Mouse (Mus musculus): ENCODE measurements around the gene Clk4. TPM values are rescaled to one million over a fixed set of nuclear protein-coding genes. Genes with fewer than 3 reads are reported as not detected.
A peak's percentile ranks its signal among the peaks of the same experiment; 100 is the strongest.

The Clk4 gene
- polyA plus RNA-seq (2016; fragmentation: Nextera tagmentation; extraction: Ambion mirVana): 101 and 126 TPM in 2 replicates

DNA sequence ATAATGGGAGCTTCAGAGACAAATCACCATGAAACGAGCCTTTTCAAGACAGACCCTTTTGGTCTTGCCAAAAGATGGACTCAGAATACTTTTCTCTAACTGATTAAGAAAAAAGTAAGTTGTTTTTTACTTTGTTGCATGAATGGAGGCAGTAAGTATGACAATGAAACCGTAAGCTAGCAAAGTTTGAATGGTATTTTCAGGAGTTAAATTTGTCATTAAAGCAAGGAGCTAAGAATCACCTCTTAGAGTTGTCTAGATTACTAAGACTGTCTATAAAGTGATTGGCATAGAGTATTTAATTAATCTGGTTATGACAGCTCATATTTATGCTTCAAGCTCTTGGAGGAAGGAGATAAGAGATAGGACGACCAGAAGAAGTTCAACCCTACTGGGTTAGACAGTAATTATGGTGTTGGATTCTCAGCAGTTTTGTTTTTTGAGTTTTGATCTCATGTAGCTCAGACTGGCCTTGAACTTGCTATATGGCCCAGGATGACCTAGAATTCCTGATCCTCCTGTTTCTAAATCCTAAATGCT lies at the start of gene Clk4:
Gene Clk4, plus strand, starts transcription at position 51 of the 540 bp plus-strand sequence.
- 91% methylated on average over 3 of the region's 3 CpGs for WGBS
- peak within 1 kb of the TSS; percentile 98 for H3K27ac ChIP-seq

DNA sequence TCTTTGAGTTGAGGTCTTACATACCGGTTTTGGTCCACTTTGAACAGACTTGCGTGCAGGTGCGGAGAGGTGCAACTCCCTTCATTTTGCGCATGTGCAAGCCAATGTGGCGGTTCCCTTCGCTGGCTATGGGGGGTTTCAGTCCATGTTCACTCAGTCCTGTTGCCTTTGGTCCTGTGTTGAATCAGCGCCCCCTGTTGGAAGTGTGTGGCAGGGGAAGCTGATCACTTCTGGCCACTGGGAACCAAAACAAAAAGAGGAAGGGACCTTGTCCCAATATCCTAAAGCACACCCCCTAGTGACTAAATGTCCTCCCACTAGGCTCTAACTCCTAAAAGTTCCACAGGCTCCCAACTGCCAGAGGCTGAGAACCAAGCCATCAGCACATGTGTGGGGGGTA lies 47.5 kb upstream of the Clk4 start:
- Histone ChIP-seq H3K4me1 (no peaks in the 10 kb centered on the region), H3K36me3 (no peaks in the 10 kb centered on the region), H3K4me3 (no peak overlapping the region), H3K27ac (no peak overlapping the region), H3K9me3 (replicated peaks) (no peaks in the 10 kb centered on the region), H3K27me3 (ENCODE audit: low read depth, poor library complexity, severe bottlenecking) (no peaks in the 10 kb centered on the region)
- DNase-seq (ENCODE audit: low spot score): no peak
- WGBS: 83% methylated on average over 7 of the region's 7 CpGs

More for the DNA sequence above, at the start of gene Clk4:
- peaks cover 26% of the 10 kb centered on the region for H3K4me1 ChIP-seq
- peak within 1 kb of the TSS; percentile 87 for H3K4me3 ChIP-seq
- H3K27me3 ChIP-seq (ENCODE audit: low read depth, poor library complexity, severe bottlenecking): no peaks in the 10 kb centered on the region
- H3K36me3 ChIP-seq: peaks cover 5% of the 10 kb centered on the region
- no peaks in the 10 kb centered on the region for H3K9me3 ChIP-seq (replicated peaks)
- no peak for DNase-seq (ENCODE audit: low spot score)

DNA sequence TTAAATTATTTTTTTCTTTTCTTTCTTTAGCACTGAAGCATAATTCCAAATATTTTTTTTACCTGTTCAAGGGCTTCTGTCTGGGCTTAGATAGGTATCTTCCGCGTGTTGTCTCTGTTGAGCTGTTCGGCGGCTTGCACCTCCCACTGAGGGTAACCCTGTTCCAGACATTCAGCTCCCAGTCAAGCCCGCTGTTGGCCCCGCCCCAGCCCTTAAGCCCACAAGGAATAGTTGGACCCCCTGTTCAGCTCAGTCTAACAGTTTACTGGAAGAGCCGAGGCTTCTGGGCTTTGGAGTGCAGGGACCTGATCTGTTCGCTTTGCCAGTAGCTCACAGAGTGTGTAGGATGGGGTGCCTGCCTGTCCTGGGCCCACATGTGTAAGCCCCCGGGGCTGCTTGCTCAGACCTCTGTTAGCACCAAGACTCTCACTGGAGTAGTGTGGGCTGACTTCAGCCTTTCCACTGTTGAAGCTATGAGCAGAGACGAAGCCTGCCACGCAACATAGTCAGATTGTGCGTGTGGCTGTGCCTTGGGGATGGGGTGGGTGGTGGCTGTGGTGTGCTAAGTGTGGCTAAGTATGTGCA lies 42.0 kb upstream of the Clk4 start:
- Histone ChIP-seq H3K36me3 (no peaks in the 10 kb centered on the region), H3K4me1 (no peaks in the 10 kb centered on the region), H3K4me3 (no peak overlapping the region), H3K27me3 (ENCODE audit: low read depth, poor library complexity, severe bottlenecking) (no peaks in the 10 kb centered on the region), H3K27ac (no peak overlapping the region), H3K9me3 (replicated peaks) (no peaks in the 10 kb centered on the region)
- WGBS: 90% methylated on average over 12 of the region's 12 CpGs
- no peak for DNase-seq (ENCODE audit: low spot score)

DNA sequence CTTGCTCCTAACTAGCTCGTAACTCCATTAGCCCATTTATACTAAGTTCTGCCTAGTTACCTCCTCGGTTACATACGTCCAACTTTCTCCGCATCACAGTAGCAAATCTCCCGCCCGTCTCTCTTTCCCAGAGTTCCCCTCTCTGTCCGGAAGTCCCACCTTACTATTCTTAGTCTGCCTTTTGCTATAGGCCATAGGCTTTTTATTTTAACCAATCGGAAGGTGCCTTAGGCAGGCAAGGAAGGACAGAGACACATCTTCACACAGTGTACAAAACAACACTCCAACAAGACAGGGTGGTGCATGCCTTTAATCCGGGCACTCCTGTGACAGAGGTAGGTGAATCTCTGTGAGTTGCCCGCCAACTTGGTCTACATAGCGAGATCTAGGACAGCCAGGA lies 41.2 kb upstream of the Clk4 start, which contains the start of gene Gm12569:
Gene Gm12569, plus strand, starts transcription at position 166 of the 400 bp plus-strand sequence.
- Histone ChIP-seq H3K4me3 (no peak within 1 kb of the TSS), H3K9me3 (replicated peaks) (no peaks in the 10 kb centered on the region), H3K4me1 (no peaks in the 10 kb centered on the region), H3K27me3 (ENCODE audit: low read depth, poor library complexity, severe bottlenecking) (no peaks in the 10 kb centered on the region), H3K27ac (no peak within 1 kb of the TSS), H3K36me3 (no peaks in the 10 kb centered on the region)
- DNase-seq (ENCODE audit: low spot score): no peak
- WGBS: 92% methylated on average over 11 of the region's 11 CpGs

DNA sequence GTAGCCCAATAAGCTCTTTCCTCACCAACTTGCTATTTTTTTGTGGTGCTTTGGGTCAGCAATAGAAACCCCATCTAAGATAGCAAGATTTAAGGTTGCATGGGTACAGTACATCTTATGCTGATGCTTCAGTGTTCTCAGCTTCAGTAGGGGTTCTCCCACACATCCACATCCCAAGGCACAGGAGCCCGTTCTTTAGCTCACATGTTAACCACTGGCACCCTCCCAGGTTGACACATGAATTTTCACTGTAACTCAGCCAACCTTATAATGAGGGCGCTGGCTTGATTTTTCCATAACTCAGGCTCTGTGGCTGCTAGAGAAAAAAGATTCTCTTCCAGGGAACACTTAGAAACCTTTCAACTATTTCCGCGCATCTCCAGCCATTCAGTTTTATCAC lies 34.4 kb upstream of the Clk4 start:
- no peaks in the 10 kb centered on the region for H3K9me3 ChIP-seq (replicated peaks)
- 85% methylated on average over 4 of the region's 4 CpGs for WGBS
- H3K27me3 ChIP-seq (ENCODE audit: low read depth, poor library complexity, severe bottlenecking): no peaks in the 10 kb centered on the region
- H3K36me3 ChIP-seq: no peaks in the 10 kb centered on the region
- no peak overlapping the region for H3K4me3 ChIP-seq
- DNase-seq (ENCODE audit: low spot score): no peak
- H3K4me1 ChIP-seq: no peaks in the 10 kb centered on the region
- H3K27ac ChIP-seq: no peak overlapping the region

DNA sequence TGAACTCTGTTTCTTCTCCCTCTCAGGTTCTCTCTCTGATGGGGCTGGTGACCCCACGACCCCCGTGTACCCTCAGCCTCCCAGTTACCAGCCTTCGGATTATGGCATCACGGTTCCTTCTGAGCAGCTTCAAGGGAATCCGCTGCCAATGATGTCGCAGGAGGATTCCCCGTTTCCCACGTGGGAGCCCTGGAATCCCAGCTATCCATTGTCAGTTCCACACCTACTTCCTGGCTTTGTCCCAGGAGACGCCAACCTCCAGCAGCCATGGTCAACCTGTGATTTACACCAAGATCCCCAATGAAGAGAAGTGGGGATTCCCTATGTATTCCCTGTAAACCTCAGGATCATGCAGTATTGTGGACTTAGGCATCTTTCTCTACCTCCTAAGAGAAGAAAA lies 26.9 kb upstream of the Clk4 start:
- DNase-seq (ENCODE audit: low spot score): peak; percentile 2
- H3K27ac ChIP-seq: no peak overlapping the region
- H3K4me1 ChIP-seq: no peaks in the 10 kb centered on the region
- H3K4me3 ChIP-seq: no peak overlapping the region
- no peaks in the 10 kb centered on the region for H3K9me3 ChIP-seq (replicated peaks)
- no peaks in the 10 kb centered on the region for H3K27me3 ChIP-seq (ENCODE audit: low read depth, poor library complexity, severe bottlenecking)
- H3K36me3 ChIP-seq: no peaks in the 10 kb centered on the region
- WGBS: 87% methylated on average over 9 of the region's 9 CpGs

DNA sequence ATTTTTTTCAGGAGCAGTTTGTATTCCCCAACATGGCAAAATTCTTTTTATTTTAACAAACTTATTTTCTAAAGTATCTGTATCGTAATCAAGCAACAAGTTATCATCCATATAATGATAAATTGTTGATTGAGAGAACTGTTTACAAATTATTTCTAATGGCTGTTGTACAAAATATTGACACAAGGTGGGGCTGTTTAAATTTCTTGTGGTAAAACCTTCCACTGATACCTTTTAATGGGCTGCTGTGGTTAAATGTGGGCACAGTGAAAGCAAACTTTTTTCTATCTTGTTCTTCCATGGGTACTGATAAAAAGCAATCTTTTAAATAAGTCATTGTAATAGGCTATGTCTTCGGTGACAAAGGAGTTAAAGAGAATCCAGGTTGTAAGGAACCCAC lies 18.6 kb upstream of the Clk4 start:
- Histone ChIP-seq H3K4me3 (no peak overlapping the region), H3K9me3 (replicated peaks) (no peaks in the 10 kb centered on the region), H3K27me3 (ENCODE audit: low read depth, poor library complexity, severe bottlenecking) (no peaks in the 10 kb centered on the region), H3K27ac (no peak overlapping the region), H3K4me1 (no peaks in the 10 kb centered on the region), H3K36me3 (no peaks in the 10 kb centered on the region)
- WGBS: 83% methylated on average over 2 of the region's 2 CpGs
- no peak for DNase-seq (ENCODE audit: low spot score)

DNA sequence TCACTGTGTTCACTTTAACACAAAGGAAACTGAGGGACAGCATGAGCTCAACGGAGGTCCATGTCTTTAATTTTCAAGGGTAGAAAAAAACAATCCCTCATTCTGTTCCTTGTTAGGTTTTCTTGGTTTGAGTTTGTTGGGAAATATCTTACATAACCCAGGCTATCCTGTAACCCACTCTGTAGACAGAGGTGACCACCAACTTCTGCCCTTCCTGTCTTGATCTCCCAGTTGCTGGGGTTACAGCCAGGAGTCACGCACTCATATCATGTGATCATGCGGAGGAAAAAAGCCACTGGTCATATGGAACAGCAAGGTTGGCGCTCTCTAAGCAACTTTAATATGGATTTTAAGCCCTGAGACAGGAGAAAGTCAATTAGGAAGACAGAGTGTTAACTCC lies 4.5 kb upstream of the Clk4 start:
- no peaks in the 10 kb centered on the region for H3K9me3 ChIP-seq (replicated peaks)
- H3K4me3 ChIP-seq: no peak overlapping the region
- no peaks in the 10 kb centered on the region for H3K27me3 ChIP-seq (ENCODE audit: low read depth, poor library complexity, severe bottlenecking)
- H3K36me3 ChIP-seq: no peaks in the 10 kb centered on the region
- H3K4me1 ChIP-seq: no peaks in the 10 kb centered on the region
- no peak overlapping the region for H3K27ac ChIP-seq
- no peak for DNase-seq (ENCODE audit: low spot score)
- 88% methylated on average over 4 of the region's 4 CpGs for WGBS

DNA sequence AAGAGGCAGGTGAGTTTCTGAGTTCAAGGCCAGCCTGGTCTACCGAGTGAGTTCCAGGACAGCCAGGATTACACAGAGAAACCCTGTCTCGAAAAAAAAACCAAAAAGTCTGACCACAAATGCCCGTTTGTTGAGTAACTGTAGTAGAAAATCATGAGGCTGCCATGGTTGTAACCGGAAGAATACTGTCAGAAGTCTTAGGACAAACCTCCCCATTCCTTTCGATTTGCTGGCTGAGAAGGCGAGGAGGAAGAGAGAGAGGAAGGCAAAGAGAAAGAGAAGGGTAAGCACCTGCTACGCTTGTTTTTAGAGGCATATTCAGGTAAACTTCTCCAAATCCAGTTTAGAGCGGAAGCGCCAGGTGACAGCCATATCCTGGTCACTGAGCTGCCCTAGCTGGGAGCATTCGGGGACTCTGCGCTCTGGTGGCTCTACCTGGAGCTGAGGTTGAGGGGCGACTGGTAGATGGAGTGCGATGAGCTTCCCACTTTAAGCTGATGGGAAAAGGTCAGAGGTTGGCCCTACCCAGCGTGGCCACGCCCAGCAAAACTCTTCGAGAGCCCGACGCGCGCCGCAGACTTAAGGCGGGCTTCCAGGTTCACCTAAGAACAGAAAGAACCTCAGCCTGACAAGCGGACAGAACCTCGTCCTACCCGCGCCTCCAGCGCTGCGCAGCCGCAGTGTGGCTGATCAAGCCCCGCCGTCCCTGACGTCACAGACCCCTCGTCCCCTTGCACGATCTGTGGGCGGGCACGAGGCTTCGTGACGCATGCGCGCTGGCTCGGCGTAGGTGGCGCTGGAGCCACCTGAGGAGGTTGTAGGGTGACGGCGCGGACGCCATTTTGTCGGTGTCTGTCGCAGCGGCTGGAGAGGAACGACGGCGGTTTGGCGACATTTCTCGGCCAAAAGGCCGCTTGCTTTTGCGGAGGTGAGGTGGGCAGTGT lies 1.1 kb downstream of the Clk4 start, which contains the start of gene BC049762:
Gene BC049762, minus strand, starts transcription at position 705 of the 944 bp plus-strand sequence.
- peaks cover 26% of the 10 kb centered on the region for H3K4me1 ChIP-seq
- H3K9me3 ChIP-seq (replicated peaks): no peaks in the 10 kb centered on the region
- DNase-seq (ENCODE audit: low spot score): peak; percentile 99
- H3K4me3 ChIP-seq: peak within 1 kb of the TSS; percentile 87
- WGBS: 10% methylated on average over 57 of the region's 57 CpGs
- H3K27ac ChIP-seq: peak within 1 kb of the TSS; percentile 98
- H3K27me3 ChIP-seq (ENCODE audit: low read depth, poor library complexity, severe bottlenecking): no peaks in the 10 kb centered on the region
- peaks cover 14% of the 10 kb centered on the region for H3K36me3 ChIP-seq

DNA sequence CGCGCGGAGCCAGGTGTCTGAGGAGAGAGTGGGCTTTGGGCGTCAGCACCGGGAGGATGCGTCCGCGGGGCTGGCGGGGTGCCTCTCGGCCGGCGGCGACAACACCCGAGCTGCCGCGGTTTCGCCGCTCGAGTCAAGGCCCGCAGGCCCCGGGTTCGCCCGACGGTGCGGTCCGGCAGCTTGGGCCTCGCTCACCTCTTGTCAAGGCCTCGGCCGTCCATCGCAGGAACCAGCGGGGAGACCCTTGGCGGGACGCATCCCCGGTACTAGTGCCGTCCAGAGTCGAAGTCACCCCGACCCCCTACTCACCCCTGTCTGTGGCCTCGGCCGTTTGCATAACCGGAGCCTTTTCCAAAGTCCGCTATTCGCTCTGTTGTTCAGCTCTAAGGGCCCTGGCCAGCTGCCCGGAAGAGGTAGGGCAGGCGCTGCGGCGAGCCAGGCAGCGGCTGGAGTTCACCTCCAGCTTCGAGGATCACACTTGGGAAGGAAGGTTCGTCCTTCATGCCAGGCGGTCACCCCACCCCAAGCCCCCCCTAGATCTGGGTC lies 1.8 kb downstream of the Clk4 start:
- Histone ChIP-seq H3K27me3 (ENCODE audit: low read depth, poor library complexity, severe bottlenecking) (no peaks in the 10 kb centered on the region), H3K9me3 (replicated peaks) (no peaks in the 10 kb centered on the region), H3K36me3 (peaks cover 21% of the 10 kb centered on the region), H3K27ac (peak overlapping the region; percentile 98), H3K4me3 (peak overlapping the region; percentile 87), H3K4me1 (peaks cover 26% of the 10 kb centered on the region)
- no peak for DNase-seq (ENCODE audit: low spot score)
- WGBS: under 1% methylated on average over 44 of the region's 50 CpGs

DNA sequence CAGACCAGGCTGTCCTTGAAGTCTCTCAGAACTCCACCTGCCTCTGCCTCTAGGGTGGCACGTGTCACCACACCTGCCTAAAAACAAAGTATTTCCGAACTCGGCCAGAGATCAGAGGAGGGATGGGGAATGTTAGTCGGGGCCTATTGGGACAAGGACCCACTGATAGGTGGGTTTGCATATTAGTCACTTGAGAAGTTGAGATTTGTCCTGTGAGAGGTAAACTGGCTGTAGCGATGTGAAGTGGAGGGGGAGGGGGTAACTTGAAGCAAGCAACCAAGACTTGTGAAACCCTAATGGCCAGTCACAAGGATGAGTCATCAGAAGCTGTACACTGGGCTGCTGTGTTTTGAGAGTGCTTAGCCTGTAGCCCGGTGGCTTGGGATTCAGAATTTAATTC lies 2.8 kb downstream of the Clk4 start:
- H3K4me3 ChIP-seq: peak overlapping the region; percentile 87
- H3K4me1 ChIP-seq: peaks cover 26% of the 10 kb centered on the region
- no peaks in the 10 kb centered on the region for H3K27me3 ChIP-seq (ENCODE audit: low read depth, poor library complexity, severe bottlenecking)
- no peaks in the 10 kb centered on the region for H3K9me3 ChIP-seq (replicated peaks)
- H3K36me3 ChIP-seq: peaks cover 31% of the 10 kb centered on the region
- DNase-seq (ENCODE audit: low spot score): no peak
- H3K27ac ChIP-seq: no peak overlapping the region
- 25% methylated on average over 6 of the region's 6 CpGs for WGBS

DNA sequence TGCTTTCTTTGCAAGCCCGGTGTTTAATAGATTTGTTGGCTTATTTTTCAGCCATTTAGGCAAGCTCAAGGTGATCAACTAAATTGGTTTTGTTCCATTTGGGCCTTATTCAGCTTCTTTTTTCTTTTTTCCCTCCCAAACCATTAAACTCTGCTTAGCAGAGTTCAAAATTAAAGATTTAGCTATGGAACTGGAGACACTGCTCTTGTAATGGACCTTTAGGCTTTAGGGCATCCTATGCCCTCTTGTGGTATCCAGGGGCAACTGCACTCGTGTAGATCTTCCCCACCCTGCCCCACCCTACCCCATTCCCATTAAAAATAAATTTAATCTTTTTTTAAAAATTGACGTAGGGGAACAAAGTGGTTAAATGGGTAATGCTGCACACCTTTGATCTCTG lies 3.8 kb downstream of the Clk4 start:
- H3K9me3 ChIP-seq (replicated peaks): no peaks in the 10 kb centered on the region
- peak overlapping the region; percentile 87 for H3K4me3 ChIP-seq
- H3K27ac ChIP-seq: no peak overlapping the region
- no peak for DNase-seq (ENCODE audit: low spot score)
- H3K27me3 ChIP-seq (ENCODE audit: low read depth, poor library complexity, severe bottlenecking): no peaks in the 10 kb centered on the region
- peaks cover 40% of the 10 kb centered on the region for H3K36me3 ChIP-seq
- peaks cover 26% of the 10 kb centered on the region for H3K4me1 ChIP-seq
- 62% methylated on average over 3 of the region's 3 CpGs for WGBS

DNA sequence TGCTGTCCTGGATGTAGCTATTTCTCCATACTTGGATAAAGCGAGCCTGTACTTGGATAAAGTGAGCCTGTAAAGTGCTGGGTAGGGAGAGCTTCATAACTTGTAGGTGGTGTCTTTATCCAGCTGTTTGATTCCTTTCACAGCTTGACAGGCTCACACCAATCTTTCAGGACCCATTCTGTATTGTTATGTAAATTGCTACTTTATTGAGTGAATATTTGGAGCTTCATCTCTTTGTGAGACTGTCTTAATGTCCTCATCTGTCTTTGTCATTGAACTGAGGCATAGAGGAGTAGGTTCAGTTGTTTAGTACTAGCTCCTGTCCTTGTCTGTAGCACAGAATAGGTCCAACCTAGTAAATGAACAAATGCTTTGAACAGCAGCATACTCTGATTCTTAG lies 12.9 kb downstream of the Clk4 start:
- no peak overlapping the region for H3K4me3 ChIP-seq
- peaks cover 95% of the 10 kb centered on the region for H3K36me3 ChIP-seq
- no peaks in the 10 kb centered on the region for H3K4me1 ChIP-seq
- 91% methylated on average over 1 of the region's 1 CpGs for WGBS
- no peaks in the 10 kb centered on the region for H3K9me3 ChIP-seq (replicated peaks)
- no peak for DNase-seq (ENCODE audit: low spot score)
- no peak overlapping the region for H3K27ac ChIP-seq
- no peaks in the 10 kb centered on the region for H3K27me3 ChIP-seq (ENCODE audit: low read depth, poor library complexity, severe bottlenecking)
